Mouse (Mus musculus) heart, embryonic 13.5 days (tissue): ENCODE data around the gene Dvl3. TPM values are rescaled to one million over a fixed set of nuclear protein-coding genes. Genes with fewer than 3 reads are reported as not detected.
A peak's percentile ranks its signal among the peaks of the same experiment; 100 is the strongest.

Experiments used
- ATAC-seq: fragments of 200-750 bp; cut with Nextera tagmentation; 2 replicates; pipeline ENCODE4 v1.8.0; 2017; ENCODE audit warnings: moderate TSS enrichment; ENCODE audit not compliant: insufficient number of reproducible peaks, low FRiP score, low TSS enrichment; ENCODE audit errors: extremely low read depth
- H3K27ac ChIP-seq: fragments of 300-500 bp; sonication (generic); replicated peaks from 2 replicates; pipeline ENCODE4 v1.5.1; 2015; ENCODE audit warnings: moderate library complexity, mild to moderate bottlenecking, inconsistent platforms
- H3K27me3 ChIP-seq: fragments of 300-500 bp; sonication (generic); replicated peaks from 2 replicates; pipeline ENCODE4 v1.6.1; 2015; ENCODE audit warnings: mild to moderate bottlenecking, inconsistent platforms
- H3K36me3 ChIP-seq: fragments of 300-500 bp; sonication (generic); 2 replicates; pipeline ENCODE4 v1.6.1; 2015; ENCODE audit warnings: mild to moderate bottlenecking, inconsistent platforms
- H3K4me1 ChIP-seq: fragments of 300-500 bp; sonication (generic); 2 replicates; pipeline ENCODE4 v1.6.1; 2015; ENCODE audit warnings: inconsistent platforms
- H3K4me2 ChIP-seq: fragments of 300-500 bp; sonication (generic); 2 replicates; pipeline ENCODE4 v1.6.1; 2015; ENCODE audit warnings: inconsistent platforms, mild to moderate bottlenecking, moderate library complexity
- H3K4me3 ChIP-seq: fragments of 300-500 bp; sonication (generic); 2 replicates; pipeline ENCODE4 v1.5.1; 2015; ENCODE audit warnings: moderate library complexity, mild to moderate bottlenecking, inconsistent platforms
- H3K9ac ChIP-seq: fragments of 300-500 bp; sonication (generic); 2 replicates; pipeline ENCODE4 v1.6.1; 2015; ENCODE audit warnings: inconsistent platforms, mild to moderate bottlenecking, moderate library complexity
- H3K9me3 ChIP-seq: fragments of 300-500 bp; sonication (generic); 2 replicates; pipeline ENCODE4 v1.6.1; 2016; ENCODE audit warnings: inconsistent platforms
- WGBS: fragments of 180-500 bp; shearing (Covaris S2); methylation state at CpG from one replicate; pipeline ENCODE4 v1.1.7; 2015; ENCODE audit warnings: mixed read lengths; 5-methylcytosine and 5-hydroxymethylcytosine counted together
- polyA plus RNA-seq: library from polyadenylated mRNA; unstranded; fragments of >200 nt; fragmentation: Nextera tagmentation; extraction: Ambion mirVana; gene quantifications from 2 replicates; pipeline ENCODE4 v1.2.1, GENCODE M21; 2015

Dvl3 gene
- polyA plus RNA-seq, 1 experiment from 2014 or later, result 20.5 TPM

- peaks cover 62% of the 10 kb centered on the region for H3K36me3 ChIP-seq
- peak within 1 kb of the TSS; percentile 94 for H3K9ac ChIP-seq
- WGBS, result under 1% methylated on average over 56 of the region's 56 CpGs
- H3K27me3 ChIP-seq, result no peaks in the 10 kb centered on the region
- peak within 1 kb of the TSS; percentile 81 for H3K27ac ChIP-seq
- peak; percentile 97 for ATAC-seq
- peaks cover 22% of the 10 kb centered on the region for H3K4me1 ChIP-seq
- H3K4me3 ChIP-seq, result peak within 1 kb of the TSS; percentile 92
- H3K9me3 ChIP-seq, result no peaks in the 10 kb centered on the region
- peak within 1 kb of the TSS; percentile 85 for H3K4me2 ChIP-seq
These were observed 31.5 kb downstream of the Dvl3 start, which contains the start of gene Abcf3 for GRCm38 (mm10) chr16:20548096-20548948. Gene Abcf3, plus strand, starts transcription at chr16:20548577.

- H3K4me2 ChIP-seq, result peak overlapping the region; percentile 85
- H3K9me3 ChIP-seq, result no peaks in the 10 kb centered on the region
- H3K4me1 ChIP-seq, result peaks cover 22% of the 10 kb centered on the region
- H3K9ac ChIP-seq, result peak overlapping the region; percentile 94
- H3K27me3 ChIP-seq, result no peaks in the 10 kb centered on the region
- peak overlapping the region; percentile 92 for H3K4me3 ChIP-seq
- H3K36me3 ChIP-seq, result peaks cover 63% of the 10 kb centered on the region
- 49% methylated on average over 9 of the region's 9 CpGs for WGBS
- no peak for ATAC-seq
- no peak overlapping the region for H3K27ac ChIP-seq
These were observed 32.4 kb downstream of the Dvl3 start for GRCm38 (mm10) chr16:20549161-20549560.

GRCm38 (mm10) chr16:20551691-20552090, 34.9 kb downstream of the Dvl3 start:
- no peak overlapping the region for H3K4me2 ChIP-seq
- H3K9ac ChIP-seq, result no peak overlapping the region
- H3K4me3 ChIP-seq, result no peak overlapping the region
- H3K4me1 ChIP-seq, result peaks cover 22% of the 10 kb centered on the region
- no peaks in the 10 kb centered on the region for H3K27me3 ChIP-seq
- no peak for ATAC-seq
- WGBS, result 94% methylated on average over 5 of the region's 5 CpGs
- no peaks in the 10 kb centered on the region for H3K9me3 ChIP-seq
- H3K36me3 ChIP-seq, result peaks cover 66% of the 10 kb centered on the region
- no peak overlapping the region for H3K27ac ChIP-seq

GRCm38 (mm10) chr16:20552594-20552993, 35.8 kb downstream of the Dvl3 start:
- peaks cover 14% of the 10 kb centered on the region for H3K4me1 ChIP-seq
- no peaks in the 10 kb centered on the region for H3K9me3 ChIP-seq
- no peak overlapping the region for H3K4me3 ChIP-seq
- no peak overlapping the region for H3K9ac ChIP-seq
- no peak for ATAC-seq
- peaks cover 75% of the 10 kb centered on the region for H3K36me3 ChIP-seq
- 80% methylated on average over 1 of the region's 1 CpGs for WGBS
- H3K27me3 ChIP-seq, result no peaks in the 10 kb centered on the region
- no peak overlapping the region for H3K4me2 ChIP-seq
- no peak overlapping the region for H3K27ac ChIP-seq

- Histone ChIP-seq H3K36me3 (peaks cover 97% of the 10 kb centered on the region), H3K27me3 (no peaks in the 10 kb centered on the region), H3K9me3 (no peaks in the 10 kb centered on the region), H3K27ac (no peak overlapping the region), H3K4me3 (no peak overlapping the region), H3K4me1 (0 out of 2 replicates have a peak, but pooled peaks cover 1% of the 10 kb centered on the region), H3K9ac (no peak overlapping the region), H3K4me2 (no peak overlapping the region)
- WGBS, result 79% methylated on average over 6 of the region's 6 CpGs
- no peak for ATAC-seq
These were observed 38.2 kb downstream of the Dvl3 start for GRCm38 (mm10) chr16:20555000-20555399.

- Histone ChIP-seq H3K4me3 (no peak overlapping the region), H3K27ac (no peak overlapping the region), H3K9ac (no peak overlapping the region), H3K9me3 (no peaks in the 10 kb centered on the region), H3K27me3 (no peaks in the 10 kb centered on the region), H3K4me1 (no peaks in the 10 kb centered on the region), H3K36me3 (peaks cover 98% of the 10 kb centered on the region), H3K4me2 (no peak overlapping the region)
- 75% methylated on average over 7 of the region's 7 CpGs for WGBS
- ATAC-seq, result no peak
These were observed 40.6 kb downstream of the Dvl3 start for GRCm38 (mm10) chr16:20557381-20557780.

DNA sequence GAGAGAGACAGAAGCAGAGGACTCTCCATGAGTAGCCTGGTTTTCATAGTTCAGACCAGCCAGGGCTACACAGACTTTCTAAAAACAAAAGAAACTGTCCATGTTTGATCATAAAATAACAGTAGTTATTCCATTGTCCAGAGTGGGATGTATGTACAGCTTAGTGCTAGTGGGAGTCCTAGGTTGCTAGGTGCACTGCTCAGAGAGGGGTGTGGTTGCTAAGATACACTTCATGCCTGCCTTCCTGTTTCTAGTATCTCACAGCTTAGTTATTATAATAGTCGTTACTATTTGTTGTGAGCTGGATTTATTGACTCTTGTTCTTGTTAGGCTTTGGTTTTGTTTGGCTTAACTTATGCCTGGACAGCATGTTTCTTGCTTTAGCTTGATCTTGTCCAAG, 48.3 kb downstream of the Dvl3 start:
- 60% methylated on average over 1 of the region's 1 CpGs for WGBS
- H3K27me3 ChIP-seq, result no peaks in the 10 kb centered on the region

More for the DNA sequence above, 48.3 kb downstream of the Dvl3 start:
- no peak for ATAC-seq
- Histone ChIP-seq H3K4me3 (no peak overlapping the region), H3K9ac (no peak overlapping the region), H3K9me3 (no peaks in the 10 kb centered on the region), H3K27ac (no peak overlapping the region), H3K4me2 (no peak overlapping the region), H3K36me3 (peaks cover 32% of the 10 kb centered on the region), H3K4me1 (no peaks in the 10 kb centered on the region)

Other genes starting within 250 kb of the Dvl3 start
- gene Parl, start 214.6 kb upstream of the Dvl3 start, polyA plus RNA-seq, result 64.3 and 73.6 TPM in 2 replicates
- gene Cyp2ab1, start 191.6 kb upstream of the Dvl3 start, polyA plus RNA-seq, result not detected in 2 replicates
- 54.9 and 57.0 TPM in 2 replicates for gene Abcc5, start 90.6 kb upstream of the Dvl3 start, polyA plus RNA-seq
- 78.8 and 81.5 TPM in 2 replicates for gene Eif2b5, start 18.2 kb upstream of the Dvl3 start, polyA plus RNA-seq
- gene Ap2m1, start 18.5 kb downstream of the Dvl3 start, polyA plus RNA-seq, result 434 and 465 TPM in 2 replicates
- 42.5 and 44.0 TPM in 2 replicates for gene Abcf3, start 31.6 kb downstream of the Dvl3 start, polyA plus RNA-seq
- 0.19 and 0.25 TPM in 2 replicates for gene Vwa5b2, start 72.5 kb downstream of the Dvl3 start, polyA plus RNA-seq
- gene Eef1akmt4, start 94.6 kb downstream of the Dvl3 start, polyA plus RNA-seq, result 20.6 and 21.1 TPM in 2 replicates
- gene Gm49333, start 94.6 kb downstream of the Dvl3 start, polyA plus RNA-seq, result not detected in 2 replicates
- 33.3 and 35.3 TPM in 2 replicates for gene Alg3, start 94.8 kb downstream of the Dvl3 start, polyA plus RNA-seq
- 0.37 and 0.48 TPM in 2 replicates for gene Camk2n2, start 104.3 kb downstream of the Dvl3 start, polyA plus RNA-seq
- gene Ece2, start 112.8 kb downstream of the Dvl3 start, polyA plus RNA-seq, result 0.92 and 1.2 TPM in 2 replicates
- 245 TPM in 2 replicates for gene Psmd2, start 134.7 kb downstream of the Dvl3 start, polyA plus RNA-seq
- 129 TPM in 2 replicates for gene Eif4g1, start 151.3 kb downstream of the Dvl3 start, polyA plus RNA-seq
- 5.1 and 6.0 TPM in 2 replicates for gene Fam131a, start 176.3 kb downstream of the Dvl3 start, polyA plus RNA-seq
- 52.6 and 56.2 TPM in 2 replicates for gene Polr2h, start 200.7 kb downstream of the Dvl3 start, polyA plus RNA-seq
- gene Clcn2, start 200.8 kb downstream of the Dvl3 start, polyA plus RNA-seq, result 3.9 and 4.3 TPM in 2 replicates
- gene Chrd, start 216.1 kb downstream of the Dvl3 start, polyA plus RNA-seq, result 0.39 and 0.83 TPM in 2 replicates
- gene Thpo, start 217.5 kb downstream of the Dvl3 start, polyA plus RNA-seq, result 0.11 and 0.25 TPM in 2 replicates